Mouse (Mus musculus) mouse embryonic stem cell (cell line): ENCODE data around the gene Whrn.

Experiments
- in situ Hi-C, 2 experiments: fragments of 300-500 bp; cut with MboI; formaldehyde crosslinking; loops; 1 replicate in 1 of 2; 3 replicates in 1 of 2; pipeline ENCODE4 v1.14.3; 2019 to 2020; ENCODE audit warnings: low sequenced_read_pairs in 2 of 2, low pct_unique_long_range_greater_than_20kb in 1 of 2, mixed read lengths in 1 of 2; ENCODE audit not compliant: unreplicated experiment in 1 of 2

Gene Whrn

DNA sequence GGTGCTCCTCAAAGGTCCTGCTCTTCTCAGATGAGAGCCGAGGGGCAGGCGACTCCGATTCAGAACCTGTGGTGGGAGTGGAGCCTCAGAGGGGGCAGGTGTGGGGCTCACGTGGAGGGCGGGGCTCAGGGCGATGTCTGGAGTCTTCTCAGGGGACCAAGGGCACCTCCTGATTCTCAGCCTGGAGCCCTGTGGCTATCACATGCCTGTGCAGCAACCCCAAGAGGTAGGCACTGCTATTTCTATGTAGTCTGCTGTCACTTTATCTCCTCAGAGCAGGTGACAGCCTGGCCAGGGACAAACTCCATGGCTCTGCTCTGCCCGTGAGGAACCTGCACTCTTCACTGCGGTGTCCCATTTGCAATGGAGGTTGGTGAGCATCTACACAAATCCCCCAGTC is 122.4 kb downstream of the Whrn start:
- in situ Hi-C loops, result loop anchor here in 1 of 2 experiments (25.0 kb wide), 1 partner anchor 564 kb away; no protein-coding TSS in a partner anchor

DNA sequence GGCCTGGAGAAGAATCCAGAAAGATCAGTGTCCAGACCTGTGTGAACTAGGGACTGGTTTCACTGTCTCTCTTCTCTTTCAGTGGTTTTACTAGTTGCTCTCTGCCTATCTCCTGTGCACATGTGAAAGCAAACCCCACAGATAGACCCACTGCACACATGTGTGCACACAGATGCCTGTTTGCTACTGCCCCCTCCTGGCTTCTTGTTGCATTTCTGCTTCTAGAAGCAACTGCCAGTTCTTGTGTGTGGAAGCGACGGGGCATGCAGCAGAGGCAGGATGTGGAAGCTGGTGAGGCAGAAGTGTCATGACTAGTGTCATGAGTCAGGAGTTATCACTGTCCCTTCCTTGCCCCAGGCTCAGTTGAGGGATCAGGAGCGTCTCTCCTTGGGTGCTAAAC is 123.9 kb downstream of the Whrn start:
- in situ Hi-C loops, result loop anchor here in 1 of 2 experiments (25.0 kb wide), 1 partner anchor 565 kb away; no protein-coding TSS in a partner anchor

DNA sequence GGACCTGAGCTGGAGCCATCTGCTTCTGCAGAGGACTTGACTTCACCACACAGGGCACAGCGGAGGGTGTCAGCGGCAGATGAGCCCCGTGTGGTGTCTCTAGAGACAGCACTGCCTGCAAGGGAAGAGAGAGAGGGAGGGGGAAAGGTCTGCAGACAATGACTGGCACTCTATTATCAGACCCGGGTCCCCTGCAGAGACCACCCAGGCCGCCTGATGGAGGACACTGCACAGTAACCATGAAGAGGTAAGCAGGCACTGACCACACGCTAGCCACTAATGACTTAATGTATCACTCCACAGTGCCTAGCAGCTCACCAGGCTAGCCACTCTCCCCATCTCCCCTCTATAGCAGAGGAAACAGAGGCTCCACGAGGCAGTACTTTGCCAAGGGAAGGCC is 124.9 kb downstream of the Whrn start:
- in situ Hi-C loops, result loop anchor here in 1 of 2 experiments (25.0 kb wide), 1 partner anchor 566 kb away; no protein-coding TSS in a partner anchor

DNA sequence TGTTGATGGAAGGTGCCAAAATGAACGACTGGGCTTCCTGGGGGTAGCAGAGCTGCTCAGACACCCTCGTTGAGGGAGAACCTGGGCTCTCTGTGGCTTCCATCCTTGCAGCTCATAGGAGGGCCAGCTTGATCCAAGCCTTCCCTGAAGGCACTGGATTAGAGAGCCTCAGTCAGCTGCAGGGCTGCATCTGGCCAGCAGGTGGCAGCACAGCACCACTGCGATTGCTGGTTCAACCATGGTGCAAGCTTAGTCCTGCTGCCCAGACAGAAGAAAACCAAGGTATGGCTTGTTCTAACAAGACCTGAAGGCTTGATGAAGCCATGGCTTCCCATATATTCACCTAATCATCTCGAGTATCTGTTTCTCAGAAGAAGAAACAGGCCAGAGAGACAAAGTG is 127.2 kb downstream of the Whrn start:
- in situ Hi-C loops, result loop anchor here in 1 of 2 experiments (25.0 kb wide), 1 partner anchor 569 kb away; no protein-coding TSS in a partner anchor
